Mouse (Mus musculus) spleen, adult 2 months (tissue): ENCODE results near the gene Klhl24.

Source experiments
- CTCF ChIP-seq: fragments of 200-500 bp; IDR thresholded peaks from 2 replicates; pipeline ENCODE4 v1.5.1; 2011; ENCODE audit warnings: mild to moderate bottlenecking, inconsistent platforms; ENCODE audit not compliant: insufficient read depth, insufficient read length, insufficient replicate concordance; ENCODE audit errors: extremely low read depth
- POLR2A ChIP-seq: fragments of 200-500 bp; IDR thresholded peaks from 2 replicates; pipeline ENCODE4 v1.6.1; 2011; ENCODE audit warnings: low read depth, low read length, inconsistent platforms

- TF ChIP-seq CTCF (no peak), POLR2A (no peak)
Measured at GRCm38 (mm10) chr16:20153742-20154141, 56.4 kb downstream of the Klhl24 start.
